9 mouse cellular contexts compared by ENCODE assay signal in genomic region chr1:88575917-88576669, GRCm38 (mm10).
DNase-seq lines count a peak whose midpoint lies in the region; ATAC-seq and TF ChIP-seq lines count a peak whose summit lies in the region.
"Had no signal": no experiment of that assay in that cellular context is flagged by ENCODE, and none has a peak within 500 bp of the region (broad histone marks: within the 10 kb centered on the region; RNA-seq: fewer than 3 reads in every experiment).

No protein-coding gene starts in this region.

- TF ChIP-seq EP300 in liver, postnatal 0 days (IDR thresholded peaks at IDR 0.05; ENCODE audit: low read depth) = no peak

- peak overlapping the region; percentile 60 for H3K4me2 ChIP-seq in liver, postnatal 0 days (ENCODE audit: low read depth, low read length)
- no peak overlapping the region for H3K4me2 ChIP-seq in stomach, embryonic 14.5 days (replicated peaks; ENCODE audit: low read depth, low read length)
- no peak overlapping the region for H3K4me2 ChIP-seq in hindbrain, embryonic 11.5 days (replicated peaks; ENCODE audit: low read depth, low read length)
- H3K4me2 ChIP-seq: embryonic facial prominence, embryonic 15.5 days had no signal

- H3K27ac ChIP-seq in liver, postnatal 0 days (ENCODE audit: low read depth) = 0 out of 2 replicates have a peak overlapping the region, but pooled peaks have one; percentile 30
- peak overlapping the region; percentile 53; the same call in 1 of the 2 replicates for H3K27ac ChIP-seq in stomach, embryonic 14.5 days (ENCODE audit: low read length)
- H3K27ac ChIP-seq in hindbrain, embryonic 11.5 days (ENCODE audit: low read depth, low read length) = no peak overlapping the region
- H3K27ac ChIP-seq: embryonic facial prominence, embryonic 15.5 days had no signal

- peak overlapping the region; percentile 21 for H3K4me3 ChIP-seq in liver, postnatal 0 days (ENCODE audit: low read depth, low read length)
- H3K4me3 ChIP-seq in stomach, embryonic 14.5 days (ENCODE audit: low read depth, low read length) = no peak overlapping the region
- H3K4me3 ChIP-seq in hindbrain, embryonic 11.5 days (ENCODE audit: low read depth, low read length) = no peak overlapping the region
- H3K4me3 ChIP-seq: embryonic facial prominence, embryonic 15.5 days had no signal

- 25% methylated on average over 14 of the region's 14 CpGs for WGBS in liver, postnatal 0 days (ENCODE audit: insufficient replicate concordance)
- WGBS in stomach, embryonic 14.5 days = 57% methylated on average over 14 of the region's 14 CpGs
- 75% methylated on average over 14 of the region's 14 CpGs for WGBS in hindbrain, embryonic 11.5 days

- H3K4me1 ChIP-seq in liver, postnatal 0 days (ENCODE audit: insufficient read depth) = peaks cover 10% of the 10 kb centered on the region; the same call in 1 of the 2 replicates
- 0 out of 2 replicates have a peak, but pooled peaks cover 2% of the 10 kb centered on the region for H3K4me1 ChIP-seq in stomach, embryonic 14.5 days (ENCODE audit: control insufficient read depth, insufficient read depth, low read length)
- no peaks in the 10 kb centered on the region for H3K4me1 ChIP-seq in hindbrain, embryonic 11.5 days (replicated peaks; ENCODE audit: control insufficient read depth, insufficient read depth, low read length)
- H3K4me1 ChIP-seq: embryonic facial prominence, embryonic 15.5 days had no signal

- no peak for TF ChIP-seq CTCF in liver, postnatal 0 days (IDR thresholded peaks at IDR 0.05; ENCODE audit: low read depth)

- no peaks in the 10 kb centered on the region for H3K9me3 ChIP-seq in liver, postnatal 0 days (ENCODE audit: low read length)
- no peaks in the 10 kb centered on the region for H3K9me3 ChIP-seq in stomach, embryonic 14.5 days (ENCODE audit: control insufficient read depth, low read depth, low read length)
- no peaks in the 10 kb centered on the region for H3K9me3 ChIP-seq in hindbrain, embryonic 11.5 days (ENCODE audit: control insufficient read depth, low read length)
- H3K9me3 ChIP-seq: embryonic facial prominence, embryonic 15.5 days had no signal

- H3K36me3 ChIP-seq in liver, postnatal 0 days (replicated peaks; ENCODE audit: insufficient read depth, low read length) = no peaks in the 10 kb centered on the region
- H3K36me3 ChIP-seq in stomach, embryonic 14.5 days (ENCODE audit: control insufficient read depth, insufficient read depth, low read length) = no peaks in the 10 kb centered on the region
- no peaks in the 10 kb centered on the region for H3K36me3 ChIP-seq in hindbrain, embryonic 11.5 days (ENCODE audit: control insufficient read depth, insufficient read depth, low read length)
- H3K36me3 ChIP-seq: embryonic facial prominence, embryonic 15.5 days had no signal

- ATAC-seq in liver, postnatal 0 days = no peak
- no peak for ATAC-seq in stomach, embryonic 14.5 days (ENCODE audit: insufficient number of reproducible peaks, insufficient read depth, low FRiP score, low read depth)
- ATAC-seq in hindbrain, embryonic 11.5 days (ENCODE audit: low FRiP score) = no peak

- H3K9ac ChIP-seq in liver, postnatal 0 days (replicated peaks) = no peak overlapping the region
- H3K9ac ChIP-seq in stomach, embryonic 14.5 days (replicated peaks; ENCODE audit: low read depth, low read length) = no peak overlapping the region
- H3K9ac ChIP-seq in hindbrain, embryonic 11.5 days (ENCODE audit: low read depth, low read length) = no peak overlapping the region
- H3K9ac ChIP-seq: embryonic facial prominence, embryonic 15.5 days had no signal

- peak; percentile 46 for DNase-seq in adrenal gland, postnatal 10 days
- DNase-seq in adrenal gland, postnatal 4 days (ENCODE audit: low spot score in 2 of 2) = no peak
- peak; percentile 26 for DNase-seq in heart, adult 8-10 months (ENCODE audit: low spot score)
- DNase-seq in liver, postnatal 0 days = no peak
- no peak for DNase-seq in cerebellum, adult 9-11 months
- no peak for DNase-seq in urinary bladder, adult 18-20 months (ENCODE audit: low spot score in 2 of 2)
- DNase-seq in hindbrain, embryonic 11.5 days (ENCODE audit: low spot score) = no peak

- H3K27me3 ChIP-seq in liver, postnatal 0 days (ENCODE audit: insufficient read depth, low read length) = no peaks in the 10 kb centered on the region
- no peaks in the 10 kb centered on the region for H3K27me3 ChIP-seq in stomach, embryonic 14.5 days (ENCODE audit: control insufficient read depth, insufficient read depth, low read length)
- no peaks in the 10 kb centered on the region for H3K27me3 ChIP-seq in hindbrain, embryonic 11.5 days (ENCODE audit: control insufficient read depth, insufficient read depth, low read length)
- H3K27me3 ChIP-seq: embryonic facial prominence, embryonic 15.5 days had no signal

Comparison
In these comparisons a context has a peak if more than half of its experiments do, and no peak if none do; other contexts are left out.
1. DNase-seq: peak in adrenal gland, postnatal 10 days (single experiment) and heart, adult 8-10 months (single experiment); none in adrenal gland, postnatal 4 days (0 of 2), liver, postnatal 0 days (single experiment), cerebellum, adult 9-11 months (single experiment), urinary bladder, adult 18-20 months (0 of 2) and hindbrain, embryonic 11.5 days (single experiment).